Mouse (Mus musculus) cerebellum, adult 9-11 months (tissue): ENCODE results near the gene Actb.
"Not testable (repeated sequence)": the region's sequence is repeated elsewhere in the genome, so short reads cannot be mapped to it uniquely, and the experiment has no call there.

Experiments
- DNase-seq: peaks from one replicate; pipeline ENCODE4 v3.0.0; 2022

The Actb gene

GRCm38 (mm10) chr5:142901355-142901802 is 5.2 kb downstream of the Actb start:
- peak; percentile 36 for DNase-seq

DNA sequence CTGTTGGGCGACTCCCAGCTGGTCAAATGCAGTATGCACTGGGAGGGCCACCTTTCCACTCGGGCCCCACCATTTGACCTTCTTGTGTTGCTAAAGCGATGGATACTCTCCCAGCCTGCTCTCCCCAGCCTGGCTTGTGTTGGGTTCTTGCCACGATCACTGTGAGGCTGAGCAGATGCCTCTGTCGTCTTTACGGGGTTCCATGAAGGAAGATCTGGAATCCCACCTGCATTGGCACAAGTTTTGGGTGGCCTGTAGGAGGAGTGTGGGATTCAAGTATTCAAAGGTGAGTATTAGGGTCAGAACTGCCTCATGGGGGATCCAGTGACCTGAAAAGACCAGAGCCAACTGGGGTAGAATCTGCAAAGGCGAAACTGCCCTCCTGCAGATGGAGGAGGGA is 5.9 kb downstream of the Actb start:
- peak; percentile 37 for DNase-seq

DNA sequence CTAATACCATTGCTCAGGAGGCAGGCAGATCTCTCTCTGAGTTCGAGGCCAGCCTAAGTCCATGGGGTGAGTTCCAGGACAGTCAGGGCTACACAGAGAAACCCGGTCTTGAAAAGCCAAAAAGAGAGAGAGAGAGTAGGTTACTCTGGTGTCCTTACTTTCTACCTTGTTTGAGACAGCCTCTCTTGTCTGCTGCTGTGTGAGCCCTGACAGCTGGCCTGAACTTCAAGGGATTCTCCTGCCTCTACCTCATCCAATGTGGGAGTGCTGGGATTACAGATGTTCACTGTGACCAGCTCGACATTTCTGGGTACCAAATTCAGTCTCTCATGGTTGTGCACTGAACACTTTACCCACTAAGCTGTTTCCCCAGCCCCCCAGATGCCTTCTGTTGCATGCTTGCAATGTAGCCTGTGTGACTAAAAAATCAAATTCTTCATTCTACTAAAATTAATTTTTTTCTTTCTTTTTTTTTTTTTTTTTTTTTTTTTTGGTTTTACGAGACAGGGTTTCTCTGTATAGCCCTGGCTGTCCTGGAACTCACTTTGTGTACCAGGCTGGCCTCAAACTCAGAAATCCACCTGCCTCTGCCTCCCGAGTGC is 6.5 kb downstream of the Actb start:
- no peak for DNase-seq

GRCm38 (mm10) chr5:142899057-142899601 is 7.4 kb downstream of the Actb start:
- peak; percentile 18 for DNase-seq

GRCm38 (mm10) chr5:142898316-142898715 is 8.2 kb downstream of the Actb start:
- DNase-seq: no peak

DNA sequence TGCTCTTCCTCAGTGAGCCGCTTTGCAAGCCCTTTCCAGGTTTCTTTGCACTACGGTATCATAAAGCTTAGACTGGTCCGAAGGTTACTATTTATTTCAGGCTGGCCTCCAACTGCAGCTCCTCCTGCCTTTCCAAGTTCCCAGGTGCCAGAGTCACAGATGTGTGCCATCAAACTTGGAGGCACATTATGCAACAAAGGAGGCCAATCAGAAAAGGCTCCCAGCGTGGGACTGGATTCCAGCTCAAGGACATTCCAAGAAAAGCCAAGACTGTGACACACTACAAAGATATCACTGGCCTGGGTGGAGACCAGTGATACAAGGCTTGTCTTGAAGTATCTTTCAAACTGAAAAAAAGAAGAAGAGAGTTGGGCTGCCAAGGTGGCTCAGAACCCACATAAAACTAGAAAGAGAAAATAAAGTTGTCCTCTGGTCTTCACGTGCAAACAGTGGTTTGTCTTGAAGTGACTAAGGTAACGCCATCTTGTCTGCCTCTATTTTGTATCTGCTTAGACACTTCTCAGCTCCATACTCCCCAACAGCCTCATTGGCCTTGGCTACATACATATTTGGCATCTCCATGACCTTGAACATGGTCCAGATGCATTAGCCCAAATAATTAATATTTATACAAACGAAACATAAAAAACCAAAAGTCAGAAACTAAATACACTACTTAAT is 8.8 kb downstream of the Actb start:
- peak; percentile 22 for DNase-seq

GRCm38 (mm10) chr5:142896713-142897112 is 9.8 kb downstream of the Actb start:
- DNase-seq: peak; percentile 28

- DNase-seq: no peak
Observed at GRCm38 (mm10) chr5:142896192-142896591, 10.4 kb downstream of the Actb start.

- peak; percentile 91 for DNase-seq
Observed at GRCm38 (mm10) chr5:142894918-142895613, 11.5 kb downstream of the Actb start, which contains the start of gene Fbxl18. TSS of gene Fbxl18 (minus strand) at chr5:142895421.

- no peak for DNase-seq
Observed at GRCm38 (mm10) chr5:142891396-142891795, 15.2 kb downstream of the Actb start.

GRCm38 (mm10) chr5:142887533-142887932 is 19.0 kb downstream of the Actb start:
- not testable (repeated sequence) for DNase-seq

- no peak for DNase-seq
Observed at GRCm38 (mm10) chr5:142886761-142887160, 19.8 kb downstream of the Actb start.

DNA sequence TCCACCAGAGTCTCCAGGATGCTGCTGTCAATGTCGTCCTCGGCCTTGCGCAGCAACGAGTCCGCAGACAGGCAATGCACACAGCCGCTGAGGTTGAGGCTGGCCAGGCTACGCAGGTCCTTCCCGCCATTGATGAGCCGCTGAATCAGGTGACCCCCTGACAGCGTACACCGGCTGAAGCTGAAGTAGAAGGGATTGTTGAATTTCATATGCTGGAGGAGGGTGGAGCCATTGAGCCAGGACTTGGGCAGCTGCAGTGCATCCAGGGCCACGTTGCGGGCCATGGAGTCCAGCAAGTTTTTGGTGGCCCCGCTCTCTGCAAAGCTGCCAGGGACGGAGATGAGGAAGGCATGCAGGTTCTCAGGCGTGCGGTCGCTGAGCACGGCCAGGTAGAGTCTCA is 20.4 kb downstream of the Actb start:
- peak; percentile 21 for DNase-seq

- DNase-seq: peak; percentile 9
Observed at GRCm38 (mm10) chr5:142882471-142882870, 24.1 kb downstream of the Actb start.

- DNase-seq: peak; percentile 25
Observed at GRCm38 (mm10) chr5:142881936-142882335, 24.6 kb downstream of the Actb start.

DNA sequence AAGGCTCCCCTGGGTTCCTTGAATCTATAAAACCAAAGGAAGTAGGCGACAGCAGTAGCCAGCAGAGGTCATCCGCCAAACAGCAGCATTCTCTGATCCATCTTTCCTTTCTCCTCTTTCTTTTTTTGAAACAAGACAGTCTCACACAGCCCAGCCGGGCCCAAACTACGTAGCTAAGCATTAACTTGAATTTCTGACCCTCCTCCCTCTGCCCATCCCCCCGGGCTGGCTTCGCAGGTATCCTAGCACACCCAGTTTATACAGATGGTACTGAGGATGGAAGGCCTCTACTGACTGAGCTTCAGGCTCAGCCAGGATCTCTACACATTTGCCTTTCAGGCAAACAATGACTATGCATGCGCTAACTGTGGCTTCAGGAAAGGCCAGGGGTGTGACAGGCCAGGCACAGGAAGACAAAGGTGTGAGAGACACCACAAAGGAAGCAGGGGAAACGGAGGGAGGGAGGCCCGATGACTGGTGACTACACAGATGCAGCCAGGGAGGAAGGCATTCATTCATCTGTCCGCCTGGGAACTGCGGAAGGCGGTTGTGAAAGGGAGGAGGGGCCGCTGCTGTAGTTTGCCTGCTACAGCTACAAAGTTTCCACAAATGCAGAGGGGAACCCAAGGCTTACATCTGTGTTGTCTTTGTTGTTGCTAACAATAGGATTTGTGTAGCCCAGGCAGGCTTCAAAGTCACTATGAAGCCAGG is 25.6 kb downstream of the Actb start:
- DNase-seq: no peak

DNA sequence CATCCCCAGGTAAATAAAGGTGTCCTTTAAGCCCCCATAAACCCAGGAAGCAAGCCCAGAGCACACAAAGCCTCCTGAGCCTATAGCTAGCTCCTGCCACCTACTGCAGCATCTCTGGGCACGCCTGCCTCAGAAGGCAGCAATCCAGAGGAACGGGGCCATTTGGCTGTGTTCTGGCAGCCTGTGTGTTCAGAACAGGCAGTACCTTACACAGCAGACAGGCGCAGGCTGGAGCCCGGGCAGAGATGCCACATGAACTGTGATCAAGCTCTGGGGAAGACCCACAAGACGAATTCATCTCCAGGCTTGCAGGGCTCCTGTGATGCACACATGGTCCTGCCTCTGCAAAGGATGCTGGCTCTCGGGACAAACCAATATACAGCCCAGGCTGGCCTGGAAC is 26.3 kb downstream of the Actb start:
- peak; percentile 86 for DNase-seq

DNA sequence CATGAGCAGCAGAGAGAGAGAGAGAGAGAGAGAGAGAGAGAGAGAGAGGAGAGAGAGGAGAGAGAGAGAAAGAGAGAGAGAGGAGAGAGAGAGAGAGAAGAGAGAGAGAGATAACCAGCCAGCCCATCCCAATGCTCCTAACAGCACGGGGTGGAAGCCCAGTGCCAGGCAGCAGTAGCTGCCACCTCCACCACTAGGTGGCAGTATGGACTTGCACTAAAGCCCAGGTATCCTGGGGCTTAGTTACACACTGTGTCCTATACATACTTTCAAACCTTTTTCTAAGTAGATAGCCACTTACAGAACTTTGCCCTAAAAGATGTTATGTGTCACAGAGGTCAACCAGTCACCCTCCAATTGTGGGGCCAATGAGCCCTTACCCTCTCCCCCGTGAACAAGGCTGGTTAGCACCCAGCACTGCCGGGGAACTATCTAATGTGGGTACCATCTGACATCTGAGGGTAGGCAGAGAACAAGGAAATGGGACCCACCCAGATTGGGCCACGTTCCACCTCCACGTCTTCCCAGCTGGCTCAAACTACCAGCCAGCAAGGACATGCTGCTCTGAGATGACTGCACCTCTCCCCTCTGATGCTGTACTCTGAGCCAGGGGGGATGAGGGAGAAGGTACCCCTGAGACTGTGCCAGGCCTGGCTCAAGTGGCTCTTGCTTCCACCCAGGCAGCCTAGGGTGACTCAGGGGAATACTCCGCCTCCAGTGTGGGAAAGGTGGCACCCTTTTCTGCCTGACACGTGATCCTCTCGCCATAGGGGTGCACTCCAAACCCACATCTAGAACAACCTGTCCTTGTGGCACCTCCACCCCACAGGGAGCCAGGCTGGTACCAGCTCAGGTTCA is 27.0 kb downstream of the Actb start:
- DNase-seq: peak; percentile 87

GRCm38 (mm10) chr5:142878570-142878969 is 28.0 kb downstream of the Actb start:
- DNase-seq: peak; percentile 81

- peak; percentile 83 for DNase-seq
Observed at GRCm38 (mm10) chr5:142877337-142878280, 28.9 kb downstream of the Actb start.

DNA sequence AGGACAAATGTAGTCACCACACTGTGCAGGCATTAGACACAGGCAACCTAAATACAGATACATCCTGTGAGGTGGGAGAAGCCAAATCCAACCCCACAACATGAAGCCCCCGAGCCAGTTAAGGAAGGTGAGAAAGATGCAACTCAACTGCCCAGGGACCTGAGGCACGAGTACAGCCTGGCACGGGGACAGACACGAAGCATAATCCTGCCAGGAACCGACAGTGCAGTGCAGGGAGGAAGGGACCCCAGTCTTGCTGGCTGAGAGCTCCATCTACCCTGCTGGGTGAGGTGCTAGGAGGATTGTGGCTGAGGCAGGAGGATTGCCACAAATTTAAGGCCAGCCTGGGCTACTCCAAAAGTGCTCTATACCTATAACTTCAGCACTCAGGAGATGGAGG is 29.7 kb downstream of the Actb start:
- DNase-seq: no peak
